Mouse (Mus musculus) intestine, postnatal 0 days (tissue): ENCODE measurements around the gene Ctdnep1. TPM values are rescaled to one million over a fixed set of nuclear protein-coding genes. Genes with fewer than 3 reads are reported as not detected.
A peak's percentile ranks its signal among the peaks of the same experiment; 100 is the strongest.

ENCODE experiments used
- ATAC-seq: fragments of 200-750 bp; cut with Nextera tagmentation; 2 replicates; pipeline ENCODE4 v1.8.0; 2017; ENCODE audit warnings: mild to moderate bottlenecking, moderate TSS enrichment, moderate library complexity
- H3K27ac ChIP-seq: fragments of 300-500 bp; sonication (generic); 2 replicates; pipeline ENCODE4 v1.5.1; 2014; ENCODE audit warnings: mild to moderate bottlenecking, low read depth, low read length, moderate library complexity
- H3K27me3 ChIP-seq: fragments of 300-500 bp; sonication (generic); replicated peaks from 2 replicates; pipeline ENCODE4 v1.6.1; 2014; ENCODE audit warnings: low read length, mixed read lengths; ENCODE audit not compliant: control insufficient read depth, insufficient read depth
- H3K36me3 ChIP-seq: fragments of 300-500 bp; sonication (generic); 2 replicates; pipeline ENCODE4 v1.6.1; 2014; ENCODE audit warnings: mild to moderate bottlenecking, moderate library complexity; ENCODE audit not compliant: control insufficient read depth, insufficient read depth
- H3K4me1 ChIP-seq: fragments of 300-500 bp; sonication (generic); replicated peaks from 2 replicates; pipeline ENCODE4 v1.6.1; 2014; ENCODE audit warnings: antibody characterized with exemption, low read length, mixed read lengths; ENCODE audit not compliant: control insufficient read depth, insufficient read depth
- H3K4me2 ChIP-seq: fragments of 300-500 bp; sonication (generic); replicated peaks from 2 replicates; pipeline ENCODE4 v1.6.1; 2014; ENCODE audit warnings: low read depth, mild to moderate bottlenecking, moderate library complexity
- H3K4me3 ChIP-seq: fragments of 300-500 bp; sonication (generic); 2 replicates; pipeline ENCODE4 v1.5.1; 2014; ENCODE audit warnings: low read depth, low read length
- H3K9ac ChIP-seq: fragments of 300-500 bp; sonication (generic); 2 replicates; pipeline ENCODE4 v1.6.1; 2014; ENCODE audit warnings: mild to moderate bottlenecking, low read depth, low read length
- H3K9me3 ChIP-seq: fragments of 300-500 bp; sonication (generic); 2 replicates; pipeline ENCODE4 v1.6.1; 2016; ENCODE audit warnings: mixed run types; ENCODE audit not compliant: control insufficient read depth
- CTCF ChIP-seq: sonication (generic); IDR thresholded peaks from 2 replicates; pipeline ENCODE4 v1.5.1; 2016; ENCODE audit warnings: low read depth, mild to moderate bottlenecking, control low read depth, antibody characterized with exemption, moderate library complexity
- WGBS: fragments of 180-500 bp; shearing (Covaris S2); extraction: QIAGEN DNeasy Blood & Tissue Kit; methylation state at CpG from one replicate; pipeline ENCODE4 v1.1.7; 2014; 5-methylcytosine and 5-hydroxymethylcytosine counted together
- polyA plus RNA-seq: library from polyadenylated mRNA; unstranded; fragments of >200 nt; fragmentation: Nextera tagmentation; extraction: Ambion mirVana; gene quantifications from 2 replicates; pipeline ENCODE4 v1.2.1, GENCODE M21; 2015

Gene Ctdnep1
- polyA plus RNA-seq, 1 experiment from 2014 or later: 23.2 TPM

DNA sequence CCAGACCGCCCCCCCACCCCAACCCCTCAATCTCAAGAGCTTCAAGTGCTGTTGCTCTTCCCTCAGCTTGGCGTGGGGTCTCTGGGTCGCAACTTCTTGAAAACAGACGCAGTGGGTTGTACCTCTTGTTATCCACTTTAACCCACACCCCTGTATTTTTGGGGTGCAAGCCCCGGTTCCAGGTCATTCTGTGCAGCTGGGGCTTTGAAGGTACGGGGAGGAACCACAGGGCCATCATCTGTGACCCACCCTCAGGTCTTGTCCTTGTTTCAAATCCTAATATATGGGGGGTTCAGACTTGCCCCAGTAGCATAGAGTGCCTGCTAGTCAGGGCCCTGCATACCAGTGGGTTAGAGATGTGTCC lies 43.2 kb downstream of the Ctdnep1 start:
- H3K36me3 ChIP-seq: no peaks in the 10 kb centered on the region
- peaks cover 28% of the 10 kb centered on the region for H3K27me3 ChIP-seq
- no peaks in the 10 kb centered on the region for H3K9me3 ChIP-seq
- peak overlapping the region; percentile 50 for H3K4me2 ChIP-seq
- peak overlapping the region; percentile 7; the same call in 1 of the 2 replicates for H3K9ac ChIP-seq
- no peak for ATAC-seq
- WGBS: 24% methylated on average over 6 of the region's 6 CpGs
- TF ChIP-seq CTCF: no peak
- no peak overlapping the region for H3K27ac ChIP-seq
- peak overlapping the region; percentile 20; the same call in 1 of the 2 replicates for H3K4me3 ChIP-seq
- H3K4me1 ChIP-seq: 0 out of 2 replicates have a peak, but pooled peaks cover 4% of the 10 kb centered on the region

DNA sequence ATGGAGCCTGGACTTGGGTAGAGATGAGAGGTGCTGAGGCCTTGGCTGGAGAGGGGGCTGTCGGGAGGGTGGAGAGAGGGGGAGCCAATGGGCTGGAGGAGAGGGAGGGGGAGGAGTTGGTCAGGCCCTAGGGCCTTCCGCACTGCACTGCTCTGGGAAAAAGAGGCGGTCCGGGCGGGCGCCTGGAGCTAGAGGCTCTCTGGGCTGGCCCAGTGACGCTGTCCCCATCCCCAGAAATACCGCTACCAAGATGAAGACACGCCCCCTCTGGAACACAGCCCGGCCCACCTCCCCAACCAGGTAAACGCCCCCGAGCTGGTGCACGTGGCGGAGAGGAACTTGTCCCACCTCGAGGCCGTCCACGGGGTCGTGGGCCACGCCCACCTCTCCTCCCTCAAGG lies 45.7 kb downstream of the Ctdnep1 start:
- Histone ChIP-seq H3K9me3 (no peaks in the 10 kb centered on the region), H3K4me1 (peaks cover 8% of the 10 kb centered on the region), H3K4me2 (peak overlapping the region; percentile 55), H3K36me3 (peaks cover 5% of the 10 kb centered on the region; the same call in 1 of the 2 replicates), H3K27ac (peak overlapping the region; percentile 21; the same call in 1 of the 2 replicates), H3K4me3 (peak overlapping the region; percentile 24), H3K27me3 (peaks cover 28% of the 10 kb centered on the region), H3K9ac (no peak overlapping the region)
- peak; percentile 36; the same call in 1 of the 2 replicates for ATAC-seq
- no peak for TF ChIP-seq CTCF
- 9% methylated on average over 19 of the region's 19 CpGs for WGBS

- WGBS: 60% methylated on average over 9 of the region's 9 CpGs
- ATAC-seq: no peak
- TF ChIP-seq CTCF: no peak
- H3K4me2 ChIP-seq: peak overlapping the region; percentile 55
- peaks cover 10% of the 10 kb centered on the region; the same call in 1 of the 2 replicates for H3K36me3 ChIP-seq
- H3K4me3 ChIP-seq: peak overlapping the region; percentile 24
- H3K9me3 ChIP-seq: no peaks in the 10 kb centered on the region
- H3K4me1 ChIP-seq: peaks cover 8% of the 10 kb centered on the region
- no peak overlapping the region for H3K9ac ChIP-seq
- H3K27ac ChIP-seq: no peak overlapping the region
- peaks cover 27% of the 10 kb centered on the region for H3K27me3 ChIP-seq
These were observed 46.4 kb downstream of the Ctdnep1 start for GRCm38 (mm10) chr11:70027397-70027796.

DNA sequence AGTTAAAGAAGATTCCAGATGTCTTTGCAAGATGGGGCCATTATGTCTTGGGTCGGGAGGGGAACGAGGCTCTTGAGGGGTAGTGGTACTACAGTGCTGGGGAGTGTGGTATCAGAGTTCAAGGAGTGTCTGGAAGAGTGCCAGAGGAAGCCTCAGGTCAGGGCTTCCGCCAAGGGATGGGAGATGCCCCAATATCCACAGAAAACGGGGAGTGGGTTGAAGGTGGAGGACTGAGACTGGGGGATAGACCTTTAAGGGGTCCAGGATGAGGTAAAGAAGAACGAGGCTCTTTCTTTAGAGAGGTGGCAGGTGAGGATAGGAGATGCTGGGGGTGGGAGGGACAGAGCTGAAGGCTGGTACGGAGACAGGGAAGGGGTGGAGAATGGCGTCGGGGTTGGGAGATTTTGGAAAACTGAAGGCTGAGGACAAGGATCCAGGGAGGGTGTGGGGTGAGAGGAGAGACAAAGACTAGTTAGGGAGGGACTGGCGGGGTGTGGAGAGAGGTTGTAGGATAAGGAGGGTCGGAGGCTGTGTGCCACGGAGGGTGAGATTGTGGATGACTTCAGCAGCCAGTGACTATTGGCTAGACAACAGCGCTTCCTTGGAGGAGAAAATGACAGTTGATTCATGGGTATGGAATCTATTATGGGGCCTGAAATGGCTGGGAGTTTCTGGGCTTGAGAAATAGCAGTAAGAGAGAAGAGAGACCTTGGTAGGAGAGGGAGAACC lies 47.6 kb downstream of the Ctdnep1 start:
- H3K27ac ChIP-seq: no peak overlapping the region; the same call in 1 of the 2 replicates
- H3K9ac ChIP-seq: no peak overlapping the region
- H3K4me2 ChIP-seq: peak overlapping the region; percentile 47
- 23% methylated on average over 12 of the region's 12 CpGs for WGBS
- H3K4me1 ChIP-seq: peaks cover 8% of the 10 kb centered on the region
- ATAC-seq: no peak
- H3K27me3 ChIP-seq: peaks cover 18% of the 10 kb centered on the region
- no peak overlapping the region; the same call in 1 of the 2 replicates for H3K4me3 ChIP-seq
- TF ChIP-seq CTCF: no peak
- H3K36me3 ChIP-seq: peaks cover 10% of the 10 kb centered on the region; the same call in 1 of the 2 replicates
- H3K9me3 ChIP-seq: no peaks in the 10 kb centered on the region

DNA sequence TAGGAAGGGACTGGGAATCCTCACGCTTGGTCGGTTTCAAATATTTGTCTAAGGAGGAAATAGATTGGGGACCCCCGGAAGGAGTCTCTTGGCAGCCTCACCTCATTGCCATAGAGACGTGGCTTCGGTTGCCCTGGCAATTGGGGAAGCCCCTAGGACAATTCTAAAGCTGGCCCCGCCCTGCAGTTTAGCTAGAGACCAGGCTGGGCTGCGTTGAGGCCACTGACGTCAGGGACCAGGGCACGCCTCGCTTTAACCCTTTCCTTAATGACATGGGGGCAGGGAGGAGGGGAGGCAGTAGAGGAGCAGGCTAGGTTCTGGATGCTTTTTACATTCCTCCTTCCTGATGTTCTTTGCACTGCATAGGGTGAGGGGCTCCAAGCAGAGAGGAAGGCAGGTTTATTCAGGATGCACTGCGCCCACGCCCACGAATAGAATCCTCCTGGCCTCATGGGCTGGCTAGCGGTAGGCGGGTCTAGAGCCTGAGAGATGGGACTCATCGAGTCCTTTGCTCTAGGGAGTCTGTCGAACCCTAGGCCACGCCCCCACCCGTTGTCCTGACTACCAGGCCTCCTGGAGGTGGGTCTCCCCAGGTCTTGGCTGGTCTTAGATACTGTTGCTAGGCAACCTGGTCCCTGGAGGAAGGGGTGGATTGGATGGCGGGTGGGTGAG lies 48.3 kb downstream of the Ctdnep1 start:
- peak; percentile 41; the same call in 1 of the 2 replicates for ATAC-seq
- no peaks in the 10 kb centered on the region for H3K9me3 ChIP-seq
- H3K27ac ChIP-seq: no peak overlapping the region; the same call in 1 of the 2 replicates
- no peak overlapping the region for H3K9ac ChIP-seq
- H3K4me2 ChIP-seq: peak overlapping the region; percentile 47
- peak overlapping the region; percentile 11 for H3K4me3 ChIP-seq
- H3K4me1 ChIP-seq: peaks cover 5% of the 10 kb centered on the region
- no peak for TF ChIP-seq CTCF
- 2% methylated on average over 20 of the region's 20 CpGs for WGBS
- peaks cover 17% of the 10 kb centered on the region; the same call in 1 of the 2 replicates for H3K27me3 ChIP-seq
- peaks cover 10% of the 10 kb centered on the region; the same call in 1 of the 2 replicates for H3K36me3 ChIP-seq
